Mouse (Mus musculus): ENCODE results near the gene Fto.

Gene Fto

DNA sequence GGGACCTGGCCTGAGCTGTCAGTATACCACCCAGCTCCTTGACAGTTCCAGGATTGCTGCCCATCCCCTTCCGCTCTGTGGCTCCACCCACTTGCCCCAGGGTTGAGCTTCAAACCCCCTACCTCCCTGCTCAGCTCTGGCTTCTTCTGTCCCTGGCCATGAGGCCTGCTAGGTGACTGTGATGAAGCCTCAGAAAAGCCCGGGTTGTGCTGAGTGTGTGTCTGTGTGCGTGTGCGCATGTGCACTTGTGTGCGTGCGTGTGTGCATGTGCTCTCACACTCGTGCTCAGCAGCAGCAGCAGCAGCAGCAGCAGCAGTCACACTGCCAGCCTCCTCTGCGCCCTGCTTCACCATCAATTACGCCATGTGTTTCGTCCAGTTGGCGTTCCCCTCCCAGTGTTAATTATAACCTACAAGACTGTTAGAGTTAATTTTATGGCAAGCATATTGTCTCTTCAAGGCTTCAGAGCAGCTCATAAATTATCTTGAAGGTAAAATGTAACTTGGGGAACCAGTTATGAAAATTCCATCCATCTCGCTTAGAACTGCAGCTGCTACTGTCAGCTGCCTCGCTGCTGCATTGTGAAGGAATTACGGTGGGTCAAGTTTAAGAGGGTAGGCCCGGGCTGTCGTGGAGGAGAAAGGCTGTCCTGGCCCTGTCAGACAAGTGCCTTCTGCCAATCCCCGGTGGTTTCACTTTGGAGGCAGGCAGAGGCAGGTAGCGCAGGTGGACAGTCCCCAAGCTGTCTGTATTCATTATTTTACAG is 219.5 kb downstream of the Fto start:
- no peak for DNase-seq

DNA sequence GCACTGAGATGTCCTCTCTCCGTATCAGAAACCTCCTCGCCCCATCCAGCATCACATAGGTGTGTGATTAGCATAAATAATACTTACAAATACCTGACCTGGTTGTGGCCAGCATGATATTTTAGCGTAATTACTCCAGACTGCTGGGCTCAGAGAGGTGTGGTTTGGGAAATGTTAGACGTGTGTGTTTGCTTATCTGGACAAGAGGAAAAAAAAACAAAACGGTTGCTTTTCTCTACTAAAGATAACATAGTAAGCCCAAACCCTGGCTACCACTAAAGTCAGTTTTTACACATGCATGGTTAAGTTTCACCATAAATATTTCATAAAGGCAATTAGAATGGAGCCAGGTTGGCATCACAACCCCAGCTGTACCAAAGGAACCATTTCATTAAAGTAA is 221.4 kb downstream of the Fto start:
- DNase-seq, result no peak

DNA sequence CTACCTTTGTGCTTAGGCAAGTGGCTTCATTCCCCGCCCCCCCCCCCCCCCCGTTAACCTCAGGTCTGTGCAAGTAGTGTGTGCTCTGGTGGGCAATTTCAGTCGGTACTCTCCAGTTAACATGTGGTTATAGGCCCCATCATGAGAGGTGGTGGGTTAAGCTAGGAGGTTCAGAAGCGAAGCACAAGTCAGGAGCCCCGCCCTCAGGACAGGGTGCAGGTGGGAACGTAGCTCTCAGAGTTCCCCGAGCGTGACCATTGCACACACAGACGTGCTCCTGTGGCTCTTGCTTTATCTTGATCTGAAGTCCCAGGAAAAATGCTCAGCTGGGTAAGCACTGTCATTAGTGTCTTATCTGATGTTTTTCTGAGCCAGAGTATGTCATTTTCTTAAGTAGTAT is 224.8 kb downstream of the Fto start:
- DNase-seq, result no peak

DNA sequence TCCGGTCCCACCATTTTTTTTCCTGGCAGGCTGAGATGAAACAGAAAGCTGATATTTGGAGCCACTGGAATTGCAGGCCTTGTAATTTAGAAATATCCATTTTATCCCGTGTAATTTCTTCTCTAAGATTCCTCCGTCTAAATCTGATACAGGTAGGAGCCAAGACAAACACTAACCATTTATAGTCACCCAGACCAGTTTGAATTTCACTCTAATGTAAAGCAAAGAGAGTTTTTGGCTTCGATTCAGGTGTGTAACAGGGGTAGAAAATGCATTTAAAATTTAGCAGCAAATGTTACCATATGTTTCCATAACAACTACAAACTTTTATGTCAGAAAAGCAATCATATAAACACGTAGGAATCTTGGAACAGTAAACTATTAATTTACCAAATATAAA is 225.6 kb downstream of the Fto start:
- no peak for DNase-seq

DNA sequence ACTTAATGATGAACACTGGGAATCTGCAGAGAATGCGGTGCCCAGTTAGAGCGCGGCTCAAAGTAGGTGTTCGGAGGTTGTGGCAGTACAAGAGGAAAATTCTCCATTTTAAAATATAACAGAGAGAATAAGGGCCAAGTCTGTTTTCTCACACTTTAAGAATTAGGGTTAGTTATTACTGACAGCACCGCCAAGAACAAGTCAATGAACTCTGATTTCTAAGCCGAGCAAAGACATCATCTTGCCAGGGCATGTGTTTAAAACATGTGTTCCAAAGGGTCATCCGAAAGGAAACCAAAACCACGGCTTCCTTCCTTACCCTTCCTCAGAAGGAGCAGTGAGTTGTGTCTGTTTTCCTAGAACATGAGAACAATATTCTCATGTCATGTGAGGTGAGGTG is 226.3 kb downstream of the Fto start:
- no peak for DNase-seq

DNA sequence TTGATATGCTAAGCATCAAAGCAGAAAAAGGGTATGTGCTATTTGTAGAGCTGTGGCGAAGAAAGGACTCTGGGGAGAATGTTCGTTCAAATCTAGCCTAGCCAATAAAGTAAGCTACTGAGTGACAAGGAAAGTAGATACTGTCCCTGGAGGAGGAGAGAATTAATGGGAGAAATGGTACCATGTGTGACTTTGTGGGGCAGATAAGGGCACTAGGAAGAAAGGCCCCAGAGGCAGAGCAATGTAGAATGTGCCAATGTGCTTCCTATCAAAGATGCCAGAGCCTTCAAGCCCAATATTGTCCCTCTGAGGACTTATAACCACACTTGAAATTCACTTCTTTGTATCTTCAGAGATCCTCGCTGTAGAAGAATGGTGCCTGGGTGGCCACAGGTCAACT is 227.9 kb downstream of the Fto start:
- DNase-seq, result no peak

DNA sequence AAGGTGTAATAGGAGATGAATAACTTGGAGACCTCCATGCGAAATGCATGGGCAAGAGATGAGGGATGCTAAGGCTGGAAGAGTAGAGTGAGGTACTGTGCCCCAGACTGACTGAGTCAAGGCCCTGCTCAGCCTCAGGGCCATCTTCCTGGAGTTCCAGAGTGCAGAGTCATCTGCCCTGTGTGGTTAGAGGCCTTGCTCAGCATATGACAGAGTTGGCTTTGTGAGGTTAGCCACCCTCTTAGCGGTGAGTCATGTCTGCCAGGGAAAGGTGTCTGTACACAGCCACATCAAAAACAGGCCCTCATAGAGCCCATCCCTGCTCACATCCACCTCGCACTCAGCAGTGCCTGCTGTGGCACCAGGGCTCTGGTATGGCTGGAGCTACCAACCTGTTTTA is 232.2 kb downstream of the Fto start:
- DNase-seq, result no peak

DNA sequence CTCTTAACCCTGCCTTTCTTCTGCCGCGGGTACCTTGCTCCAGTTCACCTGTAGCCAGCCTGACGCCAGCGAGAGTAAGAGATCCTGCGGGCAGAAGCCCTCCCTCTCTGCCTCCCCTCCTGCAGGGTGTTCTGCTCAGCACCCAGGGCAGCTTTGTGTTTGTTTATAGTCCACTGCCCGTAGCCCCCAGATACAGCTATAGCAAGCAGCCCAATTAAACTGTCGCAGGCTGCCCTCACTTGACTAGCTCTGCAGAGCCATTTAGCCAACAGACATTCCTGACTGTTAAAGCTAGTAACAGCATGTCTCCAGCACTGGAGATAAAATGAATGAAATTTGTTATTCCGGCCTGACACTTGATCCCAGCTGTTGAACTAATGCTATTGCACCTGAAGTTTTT is 233.3 kb downstream of the Fto start:
- no peak for DNase-seq

DNA sequence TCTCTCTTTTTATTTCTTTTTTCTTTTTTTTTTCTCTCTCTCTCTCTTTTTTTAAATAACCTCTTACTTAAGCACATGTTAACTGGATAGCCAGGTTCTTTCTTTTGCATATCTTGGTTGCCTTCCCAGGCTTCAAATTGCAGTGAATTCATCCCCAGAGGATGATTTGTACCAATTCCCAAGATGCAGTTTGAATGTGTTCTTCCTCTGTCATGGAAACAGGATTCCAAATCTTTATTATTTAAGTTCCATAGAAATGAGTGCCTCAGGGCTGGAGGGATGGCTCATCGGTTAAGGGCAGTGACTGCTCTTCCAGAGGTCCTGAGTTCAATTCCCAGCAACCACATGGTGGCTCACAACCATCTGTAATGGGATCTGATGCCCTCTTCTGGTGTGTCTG is 236.8 kb downstream of the Fto start:
- DNase-seq, result no peak

DNA sequence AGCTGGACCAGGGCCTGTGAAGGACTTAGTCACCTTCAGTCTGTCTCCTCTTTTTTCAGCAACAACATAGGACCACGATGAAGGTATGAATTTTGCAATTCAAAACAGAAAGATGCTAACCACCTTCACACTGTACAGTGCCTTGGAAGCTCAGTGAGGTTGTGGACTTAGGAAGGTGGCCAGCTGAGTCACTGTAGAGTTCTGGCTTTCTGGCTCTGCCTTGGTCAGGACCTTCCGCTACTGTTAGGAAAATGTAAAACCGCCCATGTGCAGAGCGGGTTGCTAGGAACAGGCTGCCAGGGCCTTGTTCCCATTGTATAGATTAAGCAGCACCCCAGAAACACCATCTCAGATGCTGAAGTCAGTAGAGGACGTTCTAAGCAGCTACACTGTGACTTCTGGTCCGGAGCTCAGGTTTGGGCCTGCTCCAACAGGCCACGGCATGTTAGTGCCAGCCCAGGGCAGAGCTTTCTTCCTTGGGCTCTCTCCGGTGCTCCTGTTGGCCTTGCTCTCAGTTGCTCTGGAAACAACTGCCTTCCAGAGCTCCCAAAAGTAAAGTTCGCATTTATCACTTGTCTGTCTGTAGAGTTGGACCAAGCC is 237.9 kb downstream of the Fto start:
- DNase-seq, result no peak

DNA sequence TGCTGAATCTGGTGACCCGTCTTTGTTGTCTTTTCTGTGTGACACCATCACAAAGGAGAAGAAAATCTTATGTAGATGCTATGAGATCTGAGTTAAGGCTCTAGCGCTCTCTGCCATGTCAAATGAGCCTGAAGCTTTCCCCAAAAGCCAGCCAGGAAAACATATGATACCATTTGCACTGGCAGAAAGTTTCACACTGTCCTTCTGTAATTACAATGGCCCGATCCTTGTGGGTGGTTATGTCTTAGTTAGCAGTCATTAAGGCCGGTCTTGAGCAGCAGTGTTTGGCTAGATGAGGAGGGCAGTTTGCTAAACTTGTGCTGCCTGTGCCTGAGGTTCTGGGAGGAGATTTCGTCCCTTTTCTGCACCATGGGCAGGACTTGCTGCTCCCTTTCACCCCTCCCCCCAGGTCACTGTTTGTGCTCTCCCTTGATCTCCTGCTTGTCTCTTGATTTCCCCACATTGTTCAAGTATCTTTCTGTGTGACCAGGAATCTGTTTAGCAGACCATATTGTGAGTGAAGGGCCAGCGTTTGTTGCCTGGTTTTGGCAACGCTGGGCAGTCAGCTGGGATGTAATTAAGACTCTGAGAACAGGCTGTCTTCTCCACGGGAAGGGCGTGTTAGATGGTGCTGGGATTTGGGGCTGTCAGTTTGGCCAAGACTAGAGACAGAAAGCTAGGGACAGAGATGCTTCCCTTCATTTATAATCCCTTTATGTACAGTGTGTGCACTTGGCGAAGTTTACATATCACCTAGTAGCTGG is 238.6 kb downstream of the Fto start:
- DNase-seq, result no peak

DNA sequence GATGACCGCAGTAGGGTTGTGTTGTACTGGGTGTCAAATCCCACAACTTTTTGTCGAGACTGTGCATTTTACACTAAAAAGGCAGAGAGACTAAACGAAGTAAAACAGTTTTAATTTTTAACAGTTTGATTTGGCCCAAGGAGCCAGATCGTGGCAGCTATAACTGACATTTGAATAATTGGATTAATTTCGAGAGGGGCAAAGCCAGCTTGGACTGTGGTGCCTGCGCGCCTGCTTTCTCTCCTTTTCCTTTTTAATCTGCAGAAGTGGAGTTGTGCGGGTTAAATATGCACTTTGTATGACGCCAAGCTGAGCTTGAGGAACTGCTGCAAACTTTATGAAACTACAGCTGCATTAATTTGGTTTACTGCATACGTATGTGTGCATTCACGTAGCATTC is 239.3 kb downstream of the Fto start:
- no peak for DNase-seq

DNA sequence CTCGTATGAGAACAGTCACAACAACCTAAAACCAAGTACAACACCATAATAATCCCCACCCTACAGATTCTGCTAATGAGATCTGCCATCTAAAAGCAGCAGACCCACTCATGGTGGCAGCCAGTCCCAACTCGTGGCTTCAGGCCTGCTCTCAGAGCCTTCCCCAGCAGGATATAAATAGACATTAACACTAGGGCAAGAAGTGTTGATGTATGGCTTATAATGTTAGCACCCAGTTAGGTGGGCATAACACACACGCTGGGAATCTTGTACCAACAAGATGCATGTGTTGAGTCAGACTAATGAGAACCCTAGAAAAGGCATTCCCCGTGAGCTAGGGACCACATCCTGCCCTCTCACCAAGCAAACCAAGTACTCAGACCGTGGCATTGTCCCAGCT is 240.1 kb downstream of the Fto start:
- DNase-seq, result no peak

DNA sequence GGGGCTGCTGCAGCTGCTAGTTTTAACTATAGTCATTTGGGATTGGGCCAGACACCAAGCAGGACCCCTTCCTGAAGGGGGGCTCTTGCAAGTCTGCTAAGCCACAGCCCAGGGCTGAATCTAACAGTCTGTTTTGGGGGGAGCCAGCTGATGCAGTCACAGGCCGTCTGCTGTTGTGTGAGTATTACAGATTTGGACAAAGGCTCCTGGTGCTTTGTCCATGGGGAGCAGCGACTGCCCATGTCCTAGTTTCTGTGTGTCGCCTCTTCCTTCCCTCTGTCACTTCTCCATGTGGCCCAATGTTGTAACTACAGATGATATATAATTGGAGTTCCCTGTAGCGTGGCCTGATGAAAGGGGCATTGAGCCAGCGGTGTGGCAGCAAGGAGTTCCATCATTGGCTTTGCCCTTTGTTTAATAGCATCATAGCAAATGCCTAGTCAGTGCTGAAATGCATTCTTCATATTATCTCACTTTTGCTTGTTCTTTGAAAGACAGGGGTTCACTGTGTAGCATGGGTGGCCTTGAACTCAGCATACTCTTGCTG is 243.8 kb downstream of the Fto start:
- DNase-seq, result no peak

DNA sequence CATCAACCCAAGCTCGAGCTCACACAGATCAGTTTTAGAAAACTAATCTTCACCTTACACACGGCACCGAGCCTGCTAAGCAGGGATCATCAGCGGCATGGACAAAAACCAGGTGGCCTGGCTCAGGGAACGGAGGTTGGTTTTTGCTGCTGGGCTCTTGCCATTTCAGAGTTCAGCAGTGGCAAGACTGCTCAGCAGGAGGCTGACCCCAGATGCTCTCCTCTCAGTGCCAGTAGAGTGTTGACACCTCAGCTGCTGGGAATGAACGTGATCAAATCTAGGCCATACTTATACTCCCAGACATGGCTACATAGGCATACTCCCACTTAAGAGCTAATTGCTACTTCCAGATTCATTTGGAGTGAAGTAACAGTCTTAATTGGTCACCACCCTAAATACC is 245.1 kb downstream of the Fto start:
- DNase-seq, result no peak

DNA sequence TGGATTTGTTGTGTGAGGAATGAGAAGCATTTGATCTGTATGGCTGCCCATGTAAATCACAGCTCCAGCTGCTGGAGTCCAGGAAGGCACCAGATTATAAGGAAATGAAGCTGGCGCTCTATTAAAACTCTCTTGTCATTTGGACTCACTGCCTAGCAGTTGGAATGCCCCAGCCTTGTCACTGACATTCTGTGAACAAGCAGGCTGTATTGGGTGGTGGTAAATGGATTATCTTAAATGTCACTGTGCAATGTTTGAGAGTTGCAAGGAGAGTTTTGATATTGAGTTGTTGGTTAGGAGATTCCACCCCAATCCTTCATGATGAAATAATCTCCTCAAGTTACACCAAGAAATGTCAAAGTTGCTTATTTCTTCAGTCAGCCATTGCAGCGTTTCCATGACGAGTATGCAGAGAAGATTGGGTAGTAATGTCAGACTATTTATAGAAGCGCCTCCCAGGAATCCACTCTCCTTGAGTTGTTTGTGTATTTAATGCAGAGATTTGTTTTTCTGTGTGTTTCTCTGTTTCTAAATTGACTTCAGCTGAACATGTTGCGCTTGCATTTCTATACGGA is 246.8 kb downstream of the Fto start:
- no peak for DNase-seq

DNA sequence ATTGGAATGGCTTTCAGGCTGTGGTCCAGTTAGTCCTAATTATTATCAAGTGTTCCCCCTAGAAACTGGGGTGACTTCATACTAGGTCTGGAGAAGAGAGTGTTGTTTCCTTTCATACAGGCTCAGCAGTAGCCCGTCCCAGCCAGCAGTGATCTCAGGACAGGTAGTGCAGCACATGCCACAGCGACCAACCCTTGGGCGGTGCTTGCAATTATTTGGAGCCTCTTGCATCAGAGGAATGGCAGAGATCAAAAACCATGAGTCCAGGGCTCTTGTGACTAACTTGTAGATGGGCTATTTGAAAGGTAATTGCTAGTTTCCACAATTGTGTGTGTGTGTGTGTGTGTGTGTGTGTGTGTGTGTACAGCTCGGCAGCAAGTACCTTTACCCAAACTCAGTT is 247.9 kb downstream of the Fto start:
- no peak for DNase-seq

DNA sequence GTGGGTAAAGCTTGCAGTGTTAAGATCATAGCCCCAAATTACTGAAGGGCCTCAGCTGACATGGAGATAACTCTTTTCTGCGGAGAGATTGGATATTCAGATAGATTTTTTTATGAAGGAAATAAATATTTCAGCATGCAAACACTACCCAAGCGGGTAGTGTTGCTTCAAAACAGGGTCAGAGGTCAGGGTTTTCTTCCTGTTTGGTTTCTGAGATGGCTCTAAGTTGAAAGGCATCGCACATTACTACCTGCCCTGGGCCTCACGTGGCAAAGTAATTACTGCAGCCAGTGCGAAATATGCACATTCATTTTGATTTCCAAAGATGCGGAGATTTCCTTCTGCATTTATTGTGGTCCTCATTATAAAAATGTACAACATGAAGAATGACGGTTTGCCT is 249.3 kb downstream of the Fto start:
- DNase-seq, result no peak

DNA sequence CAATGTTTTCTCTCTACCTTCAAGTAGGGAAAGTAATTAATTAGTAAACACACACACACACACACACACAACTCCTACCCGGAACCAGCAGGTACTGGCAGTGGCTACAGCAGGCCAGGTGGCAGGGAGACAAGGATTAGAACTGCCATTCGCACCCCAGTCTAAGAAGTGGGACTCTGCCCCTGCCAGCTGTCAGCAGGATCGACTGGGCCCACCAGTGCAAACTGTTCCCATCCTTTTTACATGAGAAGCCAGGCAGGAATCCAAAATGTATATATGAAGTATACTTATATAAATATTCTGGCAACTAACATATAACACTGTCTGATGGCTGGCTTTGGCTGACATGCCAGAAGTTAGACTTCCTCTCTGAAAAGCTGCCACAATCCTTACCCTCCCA is 250.0 kb downstream of the Fto start:
- no peak for DNase-seq

DNA sequence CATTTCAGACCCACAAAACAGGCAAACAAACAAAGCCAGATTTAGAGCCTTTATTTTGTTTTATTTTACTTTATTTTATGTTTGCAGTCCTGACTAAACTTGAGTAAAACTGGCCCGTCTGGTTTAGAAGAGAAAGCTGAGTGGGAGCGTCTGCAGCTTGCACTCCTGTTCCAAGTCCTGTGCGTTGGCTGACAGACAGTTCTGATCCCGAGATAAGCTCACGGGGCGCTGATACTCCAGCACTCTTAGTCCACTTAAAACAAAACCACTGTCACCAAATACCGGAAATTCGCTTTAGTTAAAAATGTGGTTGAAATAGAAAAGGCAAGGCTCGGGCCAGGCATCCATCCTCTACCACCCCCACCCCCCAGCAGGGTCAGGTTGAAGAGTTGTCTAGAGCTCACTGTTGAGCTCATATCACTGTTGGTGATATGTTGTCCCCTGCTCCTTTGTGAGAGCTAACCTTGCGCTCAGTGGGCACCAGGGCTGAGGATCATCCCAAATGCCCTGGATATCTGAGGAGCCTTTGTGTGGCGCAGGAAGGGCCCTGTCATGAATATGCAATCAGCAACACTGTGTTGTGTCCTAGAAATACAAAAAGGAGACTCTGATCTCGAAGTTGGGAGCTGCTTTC is 252.7 kb downstream of the Fto start:
- DNase-seq, result no peak

DNA sequence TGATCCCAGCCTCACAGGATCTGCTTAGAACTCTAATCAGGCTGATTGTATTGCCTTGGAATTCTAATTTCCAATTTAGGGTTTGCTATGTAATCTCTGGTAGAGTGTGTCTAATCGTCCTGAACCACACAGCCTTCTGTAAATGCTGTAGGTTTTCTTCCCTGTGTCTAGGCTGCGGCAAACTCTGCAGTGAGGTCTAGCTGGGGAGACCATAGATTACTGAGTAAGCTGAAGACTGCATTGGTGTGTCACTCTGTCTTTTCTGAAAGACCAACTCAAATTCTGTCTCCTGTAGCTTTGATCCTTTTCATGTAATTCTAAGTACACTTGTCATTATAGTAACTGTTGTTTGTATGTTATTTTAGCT is 253.2 kb downstream of the Fto start:
- no peak for DNase-seq

DNA sequence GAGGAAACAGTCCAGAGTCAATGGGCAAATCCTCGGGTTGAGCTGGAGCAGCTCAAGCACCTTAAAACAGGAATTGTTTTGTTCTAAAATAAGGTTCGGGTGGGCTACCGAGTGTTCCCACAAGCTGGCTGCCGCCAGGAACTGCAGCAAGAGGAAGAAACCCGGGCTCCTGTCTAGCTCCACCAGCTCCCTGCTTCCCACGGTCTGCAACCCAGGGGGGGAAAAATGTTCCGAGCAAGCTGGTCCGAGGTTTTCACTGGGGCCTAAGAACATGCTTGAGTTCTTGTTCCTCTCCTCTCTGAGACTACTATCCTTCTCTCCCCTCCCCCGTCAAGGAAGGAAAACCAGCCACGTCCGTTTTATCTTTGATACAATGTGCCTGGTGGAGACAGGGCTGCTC is 256.5 kb downstream of the Fto start:
- DNase-seq, result peak; percentile 13

DNA sequence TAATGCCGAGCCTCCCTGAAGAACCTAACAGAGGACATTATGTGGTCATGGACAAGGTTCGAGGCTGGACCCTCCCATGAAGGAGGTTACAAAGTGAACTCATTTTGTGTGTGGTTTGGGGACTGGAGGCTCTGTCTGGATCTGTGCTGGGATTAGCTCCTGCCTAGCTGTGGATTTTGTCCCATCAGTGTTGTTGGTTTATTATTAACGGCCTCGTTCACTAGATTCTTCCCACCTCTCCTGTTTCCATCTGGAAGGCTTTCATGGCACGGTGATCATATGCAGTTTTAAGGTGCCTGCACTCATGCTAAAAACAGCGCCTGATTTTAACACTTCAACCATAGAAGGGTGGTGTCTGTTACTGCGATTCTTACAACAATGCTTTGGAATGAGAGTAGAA is 257.5 kb downstream of the Fto start:
- DNase-seq, result no peak

Measured in right cerebral cortex, postnatal 14 days (tissue).